Mouse (Mus musculus): ENCODE measurements around the gene Wdr49. TPM values are rescaled to one million over a fixed set of nuclear protein-coding genes. Genes with fewer than 3 reads are reported as not detected.

The Wdr49 gene
- polyA plus RNA-seq, 1 experiment from 2014 or later = not detected

- H3K4me3 ChIP-seq (ENCODE audit: low read depth, low read length) = no peak overlapping the region
- no peak for ATAC-seq (ENCODE audit: low read depth)
- no peak overlapping the region for H3K4me2 ChIP-seq (ENCODE audit: low read depth, low read length)
- no peaks in the 10 kb centered on the region for H3K36me3 ChIP-seq (ENCODE audit: control insufficient read depth, insufficient read depth)
- H3K9ac ChIP-seq (ENCODE audit: low read depth, low read length) = no peak overlapping the region
- no peaks in the 10 kb centered on the region for H3K4me1 ChIP-seq (ENCODE audit: control insufficient read depth, low read depth, low read length)
- H3K27me3 ChIP-seq (ENCODE audit: control insufficient read depth, insufficient read depth, low read depth, low read length) = no peaks in the 10 kb centered on the region
- H3K9me3 ChIP-seq (replicated peaks; ENCODE audit: control insufficient read depth, low read length) = no peaks in the 10 kb centered on the region
- 48% methylated on average over 4 of the region's 4 CpGs for WGBS (ENCODE audit: insufficient replicate concordance)
- H3K27ac ChIP-seq (ENCODE audit: low read length) = no peak overlapping the region
These were observed 204.5 kb downstream of the Wdr49 start for GRCm38 (mm10) chr3:75277455-75277854.

- no peak for ATAC-seq (ENCODE audit: low read depth)
- H3K4me2 ChIP-seq (ENCODE audit: low read depth, low read length) = no peak overlapping the region
- H3K27me3 ChIP-seq (ENCODE audit: control insufficient read depth, insufficient read depth, low read depth, low read length) = no peaks in the 10 kb centered on the region
- WGBS (ENCODE audit: insufficient replicate concordance) = 65% methylated on average over 3 of the region's 3 CpGs
- no peak overlapping the region for H3K27ac ChIP-seq (ENCODE audit: low read length)
- no peak overlapping the region for H3K9ac ChIP-seq (ENCODE audit: low read depth, low read length)
- no peaks in the 10 kb centered on the region for H3K4me1 ChIP-seq (ENCODE audit: control insufficient read depth, low read depth, low read length)
- H3K4me3 ChIP-seq (ENCODE audit: low read depth, low read length) = no peak overlapping the region
- H3K36me3 ChIP-seq (ENCODE audit: control insufficient read depth, insufficient read depth) = no peaks in the 10 kb centered on the region
- no peaks in the 10 kb centered on the region for H3K9me3 ChIP-seq (replicated peaks; ENCODE audit: control insufficient read depth, low read length)
These were observed 205.4 kb downstream of the Wdr49 start for GRCm38 (mm10) chr3:75276522-75276921.

- H3K36me3 ChIP-seq (ENCODE audit: control insufficient read depth, insufficient read depth) = no peaks in the 10 kb centered on the region
- no peak overlapping the region for H3K4me2 ChIP-seq (ENCODE audit: low read depth, low read length)
- H3K9ac ChIP-seq (ENCODE audit: low read depth, low read length) = no peak overlapping the region
- no peak for ATAC-seq (ENCODE audit: low read depth)
- no peaks in the 10 kb centered on the region for H3K27me3 ChIP-seq (ENCODE audit: control insufficient read depth, insufficient read depth, low read depth, low read length)
- no peak overlapping the region for H3K27ac ChIP-seq (ENCODE audit: low read length)
- no peak overlapping the region for H3K4me3 ChIP-seq (ENCODE audit: low read depth, low read length)
- H3K9me3 ChIP-seq (replicated peaks; ENCODE audit: control insufficient read depth, low read length) = no peaks in the 10 kb centered on the region
- H3K4me1 ChIP-seq (ENCODE audit: control insufficient read depth, low read depth, low read length) = no peaks in the 10 kb centered on the region
These were observed 206.8 kb downstream of the Wdr49 start for GRCm38 (mm10) chr3:75275127-75275526.

GRCm38 (mm10) chr3:75269978-75270377, 212.0 kb downstream of the Wdr49 start, which contains the start of gene Serpini2:
Serpini2 (minus strand) TSS chr3:75270078.
- no peak within 1 kb of the TSS for H3K9ac ChIP-seq (ENCODE audit: low read depth, low read length)

GRCm38 (mm10) chr3:75259356-75259755, 222.6 kb downstream of the Wdr49 start:
- no peaks in the 10 kb centered on the region for H3K27me3 ChIP-seq (ENCODE audit: control insufficient read depth, insufficient read depth, low read depth, low read length)
- H3K27ac ChIP-seq (ENCODE audit: low read length) = no peak overlapping the region
- no peak overlapping the region for H3K9ac ChIP-seq (ENCODE audit: low read depth, low read length)
- no peaks in the 10 kb centered on the region for H3K36me3 ChIP-seq (ENCODE audit: control insufficient read depth, insufficient read depth)
- no peak overlapping the region for H3K4me3 ChIP-seq (ENCODE audit: low read depth, low read length)
- no peaks in the 10 kb centered on the region for H3K4me1 ChIP-seq (ENCODE audit: control insufficient read depth, low read depth, low read length)
- no peak overlapping the region for H3K4me2 ChIP-seq (ENCODE audit: low read depth, low read length)
- no peak for ATAC-seq (ENCODE audit: low read depth)
- H3K9me3 ChIP-seq (replicated peaks; ENCODE audit: control insufficient read depth, low read length) = no peaks in the 10 kb centered on the region

More at GRCm38 (mm10) chr3:75269978-75270377, 212.0 kb downstream of the Wdr49 start, which contains the start of gene Serpini2:
- Histone ChIP-seq H3K4me2 (ENCODE audit: low read depth, low read length) (no peak within 1 kb of the TSS), H3K27me3 (ENCODE audit: control insufficient read depth, insufficient read depth, low read depth, low read length) (no peaks in the 10 kb centered on the region), H3K4me3 (ENCODE audit: low read depth, low read length) (no peak within 1 kb of the TSS), H3K36me3 (ENCODE audit: control insufficient read depth, insufficient read depth) (no peaks in the 10 kb centered on the region), H3K9me3 (replicated peaks; ENCODE audit: control insufficient read depth, low read length) (no peaks in the 10 kb centered on the region), H3K4me1 (ENCODE audit: control insufficient read depth, low read depth, low read length) (no peaks in the 10 kb centered on the region), H3K27ac (ENCODE audit: low read length) (no peak within 1 kb of the TSS)
- WGBS (ENCODE audit: insufficient replicate concordance) = 61% methylated on average over 2 of the region's 2 CpGs
- no peak for ATAC-seq (ENCODE audit: low read depth)

Other genes with a start within 250 kb of the Wdr49 start
- gene Serpini2, start 212.1 kb downstream of the Wdr49 start, polyA plus RNA-seq (2015; fragmentation: Nextera tagmentation; extraction: Ambion mirVana) = 0.16 and 0.64 TPM in 2 replicates
- 43.8 and 45.0 TPM in 2 replicates for gene Pdcd10, start 74.7 kb upstream of the Wdr49 start, polyA plus RNA-seq (2015; fragmentation: Nextera tagmentation; extraction: Ambion mirVana)
- 0.35 and 0.68 TPM in 2 replicates for gene Serpini1, start 75.4 kb upstream of the Wdr49 start, polyA plus RNA-seq (2015; fragmentation: Nextera tagmentation; extraction: Ambion mirVana)